Mouse (Mus musculus) c-Kit-positive CD71-positive TER-119-positive erythroid progenitor cells, embryonic 14.5 days (primary cell): ENCODE results near the gene Igfbp7.

Experiments used
- DNase-seq: peaks from one replicate; pipeline ENCODE4 v3.0.0-alpha.2; 2013; ENCODE audit warnings: low spot score

Gene Igfbp7

DNA sequence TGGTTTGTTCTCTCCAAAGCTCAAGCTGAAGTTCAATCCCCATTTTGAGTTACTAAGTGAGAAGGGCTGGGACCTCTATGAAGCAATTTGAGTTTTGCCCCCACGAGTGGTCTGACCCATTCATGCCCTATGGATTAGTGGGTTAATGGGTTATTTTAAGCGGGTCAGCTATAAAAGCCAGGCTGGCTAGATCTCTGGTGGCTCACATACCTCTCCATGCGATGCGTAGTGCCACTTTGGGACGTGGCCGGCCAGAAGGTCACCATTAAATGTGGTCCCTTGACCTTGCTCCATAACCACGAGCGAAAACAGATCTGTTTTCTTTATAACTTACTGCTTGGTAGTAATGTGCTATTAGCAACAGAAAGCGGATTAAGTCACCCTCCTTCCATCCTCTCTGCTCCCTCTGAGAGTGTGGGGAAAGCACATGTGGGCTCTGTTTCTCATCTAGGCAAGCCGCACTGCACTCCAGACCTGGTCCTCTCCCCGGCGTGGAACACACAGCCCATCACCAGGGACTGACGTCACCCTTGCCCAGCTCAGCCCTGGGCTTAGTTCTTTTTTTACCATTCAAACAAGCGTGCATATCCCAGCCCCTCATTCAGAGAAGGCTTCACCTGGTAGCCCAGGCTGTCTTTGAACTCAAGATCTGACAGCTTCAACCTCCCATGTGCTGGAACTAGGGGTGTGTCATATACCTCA lies 28.3 kb downstream of the Igfbp7 start:
- DNase-seq = no peak

DNA sequence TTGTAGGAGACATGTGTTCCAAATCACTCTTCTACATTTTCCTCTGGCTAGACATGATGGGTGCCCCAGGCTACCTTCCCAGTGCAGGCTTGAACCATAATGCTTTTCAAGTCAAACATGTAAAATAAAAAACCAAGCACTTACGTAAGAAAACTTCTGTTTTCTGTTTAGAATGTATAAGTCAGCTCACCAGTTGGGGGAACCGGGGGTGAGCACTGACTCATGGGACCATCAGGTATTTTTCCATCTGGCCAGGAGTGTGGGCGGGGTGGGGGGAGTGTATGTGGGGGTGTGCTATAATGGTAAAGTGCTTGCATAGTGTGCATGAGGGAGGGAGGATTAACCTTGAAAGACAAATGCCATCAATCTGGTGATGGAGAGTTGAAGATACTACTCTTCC lies 29.8 kb downstream of the Igfbp7 start:
- no peak for DNase-seq

DNA sequence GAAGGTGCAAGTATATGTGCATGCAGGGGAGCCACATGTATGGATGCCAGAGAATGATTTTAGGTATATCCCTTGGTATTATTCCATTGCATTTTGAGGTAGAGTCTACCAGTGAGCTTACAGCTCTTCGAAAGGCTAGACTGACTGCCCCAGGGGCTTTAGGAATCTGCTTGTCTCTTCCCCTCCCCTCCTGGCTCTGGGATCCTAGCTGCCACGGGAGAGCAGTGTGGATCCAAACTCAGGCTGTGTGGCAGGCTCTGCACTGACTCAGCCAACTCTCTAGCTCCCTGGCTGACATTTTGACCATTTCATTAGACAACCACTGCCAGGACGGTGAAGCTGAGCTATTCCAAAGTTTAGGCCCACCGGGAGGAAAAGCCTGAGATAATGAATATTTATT lies 32.3 kb downstream of the Igfbp7 start:
- no peak for DNase-seq

DNA sequence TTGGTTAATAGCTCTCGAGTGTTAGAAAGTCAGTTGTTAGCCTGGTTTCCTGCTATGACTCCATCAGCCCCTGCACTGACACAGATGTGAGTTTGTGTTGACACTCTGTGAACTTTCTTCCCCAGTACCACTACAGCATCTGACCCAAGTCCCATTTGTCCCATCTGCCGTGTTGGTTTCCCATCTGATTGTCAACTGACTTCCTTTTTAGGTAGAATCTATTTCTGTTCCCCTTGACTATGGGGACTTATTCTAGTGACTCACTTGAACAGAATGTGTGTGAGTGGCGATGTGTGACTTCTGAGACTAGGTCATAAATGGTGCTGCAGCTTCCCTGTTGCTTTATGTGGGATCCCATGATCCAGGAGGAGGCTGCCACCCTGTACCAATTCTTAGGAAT lies 32.9 kb downstream of the Igfbp7 start:
- no peak for DNase-seq

DNA sequence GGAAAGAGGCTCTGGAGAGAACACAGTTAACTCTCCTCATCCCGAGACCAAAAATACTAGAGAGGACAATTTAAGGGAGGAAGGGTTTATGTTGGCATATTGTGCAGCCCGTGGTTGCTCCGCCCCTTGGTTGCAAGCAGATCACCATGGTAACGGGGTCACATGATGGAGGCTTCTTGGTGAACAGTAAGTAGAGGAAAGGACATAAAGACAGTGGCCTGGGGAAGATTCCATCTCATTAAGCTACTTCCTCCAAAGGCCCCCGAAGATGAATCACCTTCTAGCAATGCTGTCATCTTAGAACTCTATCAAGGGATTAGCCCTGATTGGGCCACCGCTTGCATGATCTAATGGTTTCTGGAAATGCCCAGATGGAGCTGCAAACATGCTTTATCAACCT lies 35.1 kb downstream of the Igfbp7 start:
- DNase-seq = peak; percentile 18

DNA sequence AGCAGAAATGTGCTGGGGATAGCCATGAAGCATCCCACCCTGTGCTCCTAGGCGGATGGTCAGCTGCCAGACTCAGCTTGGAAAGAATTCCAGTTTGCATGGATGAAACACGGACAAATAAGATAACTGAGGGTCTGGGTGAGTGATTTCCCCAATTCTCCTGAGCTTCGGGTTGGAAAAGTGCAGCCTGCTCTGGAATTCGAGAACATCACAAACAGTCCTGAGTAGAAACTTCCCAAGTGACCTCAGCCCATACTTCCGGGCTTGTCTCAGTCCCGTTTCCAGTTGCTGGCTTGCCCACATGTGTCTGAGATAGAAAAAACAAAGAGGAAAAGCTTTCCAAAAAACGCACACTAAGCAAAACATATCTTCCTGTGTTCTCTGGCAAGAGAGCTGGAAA lies 35.6 kb downstream of the Igfbp7 start:
- no peak for DNase-seq

DNA sequence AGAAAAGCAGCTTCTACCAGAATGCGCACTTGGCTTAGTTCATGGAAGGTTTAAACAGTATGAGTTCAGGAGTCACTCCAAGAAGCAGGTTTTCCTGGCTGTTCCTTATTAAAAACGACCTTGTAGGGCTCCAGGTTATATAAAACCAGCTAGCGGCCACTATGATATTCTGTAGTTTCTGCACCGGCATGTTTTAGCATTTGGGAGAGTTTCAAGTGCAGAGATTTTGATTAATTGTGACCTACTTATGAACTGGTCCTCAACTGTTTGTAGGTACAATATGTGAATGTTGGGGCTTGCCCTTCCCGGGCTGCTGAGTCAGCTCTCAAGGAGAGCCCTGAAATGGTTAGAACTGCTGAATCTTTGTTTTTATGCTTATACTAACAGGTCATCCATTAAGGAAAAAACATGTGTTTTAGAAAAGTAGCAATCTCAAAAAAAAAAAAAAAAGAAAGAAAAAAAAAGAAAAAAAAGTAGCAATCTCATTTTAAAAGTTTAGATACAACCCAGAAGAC lies 37.4 kb downstream of the Igfbp7 start:
- no peak for DNase-seq

DNA sequence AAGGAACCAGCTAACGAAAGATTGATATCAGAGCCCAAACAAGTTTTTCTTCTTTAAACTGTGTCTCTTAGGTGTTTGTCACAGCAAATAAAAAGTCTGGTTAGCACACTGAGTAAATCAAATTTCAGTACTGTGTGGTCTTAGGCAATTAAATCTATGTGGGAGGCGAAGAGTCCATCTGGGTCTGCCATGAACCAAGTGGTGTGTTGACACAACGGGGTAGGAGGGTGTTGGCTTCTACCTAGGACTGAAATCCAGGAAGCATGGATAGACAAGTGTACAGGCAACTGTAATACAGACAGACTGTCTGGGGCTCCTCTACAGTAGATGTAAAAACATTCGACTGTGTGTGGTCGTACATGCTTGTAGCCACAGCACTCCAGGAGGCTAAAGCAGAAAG lies 38.4 kb downstream of the Igfbp7 start:
- DNase-seq = no peak

DNA sequence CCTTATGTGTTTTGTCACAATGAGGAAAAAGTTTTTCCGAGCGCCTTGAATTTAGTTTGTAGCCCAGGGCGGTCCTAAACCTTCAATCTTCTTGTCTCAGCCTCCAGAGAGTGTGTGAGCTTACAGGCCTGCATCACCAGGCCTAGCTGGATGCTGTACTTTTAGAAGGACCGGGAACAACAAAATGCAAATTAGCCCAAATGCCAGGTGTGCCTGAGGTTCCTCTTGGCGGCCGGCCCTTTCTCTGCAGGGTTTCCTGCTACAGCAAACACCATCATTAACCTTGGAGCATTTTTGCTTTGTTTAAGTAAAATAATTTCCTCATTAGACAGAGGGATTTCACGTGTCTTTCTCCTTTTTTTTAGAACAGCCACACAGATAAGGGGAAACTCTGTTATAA lies 39.6 kb downstream of the Igfbp7 start:
- no peak for DNase-seq

DNA sequence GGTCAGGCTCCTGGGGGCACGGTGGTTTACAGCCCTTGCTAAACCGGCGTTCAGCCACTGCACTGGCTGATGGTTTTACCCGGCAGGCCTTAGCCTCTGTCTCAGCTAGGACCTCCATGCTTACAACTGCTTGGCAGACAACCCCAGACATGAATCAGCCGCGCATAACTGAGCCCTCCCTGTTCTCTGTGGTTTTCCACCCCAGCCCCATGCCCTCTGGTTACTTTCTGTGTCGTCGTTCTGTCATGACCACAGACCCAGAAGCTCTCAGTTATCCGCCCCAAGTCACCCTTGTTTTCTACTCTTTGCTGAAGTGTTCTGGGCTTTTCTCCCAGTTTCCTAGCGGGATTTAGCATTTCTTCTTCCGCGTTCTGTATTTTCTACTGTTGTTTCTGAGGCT lies 40.2 kb downstream of the Igfbp7 start:
- no peak for DNase-seq

DNA sequence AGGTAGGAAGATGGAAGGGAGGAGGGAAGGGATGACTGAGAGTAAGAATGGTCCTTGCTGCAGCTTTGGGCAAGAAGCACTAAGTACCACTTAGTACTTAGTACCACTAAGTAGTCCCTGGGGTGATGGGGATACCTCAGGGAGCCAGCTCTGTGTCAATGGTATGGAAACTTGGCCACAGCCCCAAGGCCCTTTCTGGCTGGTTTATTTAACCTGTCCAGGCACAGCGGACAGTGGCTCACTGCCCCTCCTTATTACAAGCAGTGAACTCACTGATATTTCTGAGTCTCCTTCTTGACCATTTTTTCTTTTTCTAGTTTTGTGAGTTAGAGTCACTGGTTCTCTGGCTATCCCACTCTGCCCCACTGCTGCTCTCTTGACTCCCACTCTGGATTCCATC lies 40.7 kb downstream of the Igfbp7 start:
- DNase-seq = no peak

DNA sequence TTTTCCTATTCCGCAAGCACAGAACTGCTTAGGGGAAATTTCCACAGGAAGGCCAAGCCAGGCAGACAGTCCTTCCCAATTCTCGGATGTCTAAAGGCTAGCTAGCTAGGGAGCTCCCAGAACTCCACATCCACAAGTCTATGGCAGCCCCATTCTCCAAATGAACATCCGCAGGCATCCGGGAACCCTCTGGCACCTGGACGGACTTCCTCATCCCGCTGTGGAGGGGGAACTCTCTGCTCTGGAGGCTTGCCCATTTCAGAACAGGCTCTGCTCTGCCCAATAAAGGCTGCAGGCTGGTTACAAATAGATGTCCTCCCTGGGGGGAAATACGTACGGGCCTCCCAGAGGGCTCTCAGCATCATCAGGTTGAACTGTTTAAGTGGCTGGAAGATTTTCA lies 41.5 kb downstream of the Igfbp7 start:
- DNase-seq = no peak

DNA sequence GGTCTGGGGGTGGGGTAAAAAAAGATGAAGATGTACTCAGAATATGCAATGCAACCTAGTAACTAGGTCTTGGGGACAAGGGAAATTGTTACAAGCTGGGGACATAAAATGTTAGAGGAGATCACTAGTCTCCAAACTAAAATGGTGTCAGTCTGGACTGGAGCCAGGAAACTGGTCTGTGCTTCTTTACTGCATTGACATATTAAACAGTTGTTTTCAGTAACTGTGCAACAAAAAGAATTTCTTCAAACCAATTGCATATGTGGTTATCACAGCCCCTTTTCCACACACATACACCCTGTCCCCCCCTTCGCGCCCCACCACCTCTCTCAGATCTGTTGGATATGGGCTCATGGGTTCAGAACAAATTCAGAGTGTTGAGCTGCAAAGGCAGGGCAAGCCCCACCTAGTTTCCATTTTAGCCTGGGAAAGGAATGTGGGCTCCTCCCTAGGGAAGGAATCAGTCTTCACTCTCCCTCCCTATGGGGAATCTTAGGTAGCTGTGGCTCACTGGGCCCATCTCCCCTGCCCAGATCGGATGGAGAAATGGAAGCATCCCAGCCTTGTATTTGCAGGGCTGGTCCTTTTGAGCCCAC lies 43.3 kb downstream of the Igfbp7 start:
- DNase-seq = no peak

DNA sequence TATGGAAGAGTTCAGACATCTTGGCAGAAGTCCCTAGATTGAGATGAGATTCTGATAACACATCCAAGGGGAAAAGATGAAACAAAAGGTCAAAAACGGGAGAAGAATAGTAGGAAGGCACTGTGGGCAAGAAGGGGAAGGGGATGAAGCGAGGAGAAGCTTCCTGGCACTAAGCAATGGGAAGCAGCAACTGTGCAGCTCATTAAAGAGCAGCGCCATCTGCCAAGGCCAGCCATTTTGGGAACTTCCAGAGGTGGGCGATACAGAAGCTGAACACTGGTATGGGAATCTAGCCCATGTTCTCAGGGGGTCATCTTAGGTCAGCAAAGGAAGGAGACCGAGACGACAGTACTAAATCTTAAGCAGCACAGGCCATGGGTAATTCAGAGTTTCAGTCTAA lies 44.2 kb downstream of the Igfbp7 start:
- DNase-seq = no peak

DNA sequence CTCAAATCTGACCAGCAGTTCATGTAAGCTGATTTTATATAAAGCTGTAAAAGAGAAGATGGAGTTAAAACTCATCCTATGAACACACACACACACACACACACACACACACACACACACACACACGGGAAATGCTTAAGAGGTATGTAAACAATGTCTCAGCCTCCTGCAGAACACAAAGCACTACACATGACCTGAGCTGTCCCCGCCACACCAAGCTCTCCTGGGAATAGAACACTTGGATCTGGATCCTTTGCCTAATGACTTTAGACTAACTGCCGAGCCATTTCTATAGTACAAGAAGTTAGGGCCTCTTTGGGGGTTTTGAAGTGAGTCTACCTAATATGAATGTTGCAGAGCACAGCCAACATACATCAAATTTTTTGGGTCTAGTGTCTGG lies 45.7 kb downstream of the Igfbp7 start:
- DNase-seq = no peak

DNA sequence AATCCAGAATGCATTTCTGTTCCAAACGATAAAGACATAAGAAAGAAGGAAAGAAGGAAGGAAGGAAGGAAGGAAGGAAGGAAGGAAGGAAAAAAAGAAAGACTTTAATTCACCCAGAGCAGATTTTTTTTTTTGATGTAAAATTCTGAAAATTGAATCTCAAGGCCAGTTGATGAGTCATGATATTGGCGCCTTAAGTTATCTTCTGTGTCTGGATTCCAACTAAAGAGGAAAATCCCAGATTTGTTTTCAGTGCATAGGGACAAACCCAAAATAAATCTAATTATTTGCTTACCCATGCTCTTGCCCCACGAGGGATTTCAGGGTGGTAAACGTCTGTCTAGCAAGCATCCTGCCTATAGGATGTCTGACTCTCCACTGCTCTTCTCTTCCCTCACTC lies 46.8 kb downstream of the Igfbp7 start:
- DNase-seq = no peak

DNA sequence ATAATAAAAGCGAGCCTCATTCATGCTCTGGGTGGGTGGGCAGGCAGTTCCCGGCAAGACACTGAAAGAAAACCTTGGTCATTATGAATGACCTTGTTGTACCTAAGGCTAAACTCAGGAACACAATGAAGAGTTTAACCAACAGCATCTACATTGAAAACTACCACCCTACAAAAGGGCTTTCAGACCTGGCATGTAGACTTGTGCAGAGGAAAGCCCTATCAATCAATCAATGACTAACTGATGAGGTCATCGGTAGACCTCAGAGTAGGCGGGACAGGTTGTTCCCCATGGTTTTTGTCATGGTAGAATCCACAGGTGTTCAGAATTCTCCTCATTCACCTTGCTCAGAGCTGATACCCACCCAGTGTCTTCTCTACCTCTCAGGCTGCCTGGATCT lies 47.9 kb downstream of the Igfbp7 start:
- no peak for DNase-seq

DNA sequence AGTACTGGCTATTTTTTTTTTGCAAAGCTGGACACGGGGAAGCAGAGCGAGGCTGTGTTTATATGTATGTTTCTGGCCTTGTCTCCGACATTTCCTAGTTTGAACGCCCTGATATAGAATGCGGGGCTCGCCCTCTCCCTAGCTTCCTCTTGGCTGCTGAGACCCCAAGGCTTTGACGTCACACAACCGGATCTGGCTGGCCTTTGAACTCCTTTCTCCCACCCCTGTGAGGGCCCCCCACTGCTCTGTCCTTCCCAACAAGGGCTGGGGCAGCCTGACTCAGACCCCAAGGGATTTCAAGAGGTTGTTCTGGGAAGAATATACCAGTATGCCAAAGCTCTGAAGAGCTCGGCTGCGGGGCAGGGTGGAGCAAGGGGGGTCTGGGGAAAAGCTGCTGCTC lies 49.5 kb downstream of the Igfbp7 start:
- no peak for DNase-seq

DNA sequence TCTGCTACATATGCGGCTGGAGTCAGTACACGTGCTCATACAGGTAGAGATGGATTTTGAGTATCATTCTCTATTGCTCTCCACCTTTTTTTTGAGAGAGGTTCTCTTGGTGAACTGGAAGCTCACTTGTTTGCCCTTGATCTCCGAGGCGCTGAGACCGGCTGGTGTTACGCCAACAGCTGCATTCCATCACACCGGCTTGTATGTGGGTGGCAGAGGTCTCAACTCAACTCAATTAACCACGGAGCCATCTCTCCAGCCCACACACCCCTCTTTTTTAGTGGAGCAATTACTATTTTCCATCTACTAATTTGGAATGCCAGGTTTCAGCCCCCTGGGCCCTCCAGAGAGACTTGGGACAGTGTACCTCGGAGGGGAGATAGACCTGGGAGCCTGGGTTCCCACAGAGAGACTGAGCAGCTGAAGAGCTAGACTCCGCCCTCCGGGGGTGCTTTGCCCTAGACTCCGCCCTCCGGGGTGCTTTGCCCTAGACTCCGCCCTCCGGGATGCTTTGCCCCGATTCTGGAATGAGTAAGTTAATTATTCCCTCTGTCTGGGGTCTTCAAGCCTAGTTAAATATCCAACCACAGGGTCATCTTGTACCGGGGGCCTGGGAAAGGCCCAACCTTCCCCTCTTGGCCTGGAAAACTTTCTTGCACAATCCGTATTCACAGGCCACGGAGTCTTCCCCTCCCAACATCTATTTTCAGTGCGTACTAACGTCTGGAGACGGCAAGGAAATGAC lies 50.3 kb downstream of the Igfbp7 start:
- peak; percentile 32 for DNase-seq

DNA sequence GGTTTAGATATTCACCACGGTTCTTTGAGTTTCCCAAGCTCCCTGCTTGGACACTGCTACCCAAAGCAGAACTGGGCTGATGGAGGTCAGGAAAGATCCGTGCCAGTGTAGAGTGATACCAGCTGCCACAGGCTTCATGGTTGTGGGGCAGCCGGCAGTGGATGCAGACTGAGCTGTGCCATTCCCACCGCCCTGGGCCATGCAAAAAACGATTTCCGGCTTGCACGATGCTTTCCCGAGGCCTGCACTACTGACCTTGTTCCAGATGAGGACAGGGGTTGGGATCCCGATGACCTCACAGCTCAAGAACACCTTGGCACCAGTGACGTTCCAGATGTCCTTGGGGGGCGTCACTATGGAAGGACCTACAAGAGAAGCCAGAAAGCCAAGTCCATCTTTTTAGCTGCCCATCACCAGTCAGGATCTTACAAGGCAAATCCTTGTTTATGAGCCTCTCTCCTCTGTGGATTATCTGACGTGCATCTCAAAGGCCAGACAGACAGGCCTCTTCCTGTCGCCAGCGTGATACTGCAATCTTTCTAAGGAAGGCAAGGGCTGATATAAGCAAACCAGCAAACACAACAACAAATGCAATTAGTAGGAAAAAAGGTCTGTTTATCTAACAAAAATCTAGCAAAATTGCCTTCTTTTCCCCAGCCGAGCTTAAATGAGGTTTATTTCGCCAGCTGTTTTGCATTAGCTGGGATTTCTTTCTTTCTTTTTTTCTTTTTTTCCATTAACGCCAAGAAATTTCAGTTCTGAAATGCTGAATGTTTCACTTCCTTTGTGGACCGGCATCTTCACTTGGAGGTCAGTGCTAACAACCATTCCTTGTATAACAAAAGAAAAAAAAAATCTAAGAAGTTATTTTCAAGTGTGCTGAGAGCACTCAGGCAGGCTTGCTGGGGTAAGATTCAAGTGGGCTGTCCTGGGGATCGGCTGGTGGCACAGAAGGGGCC lies 52.3 kb downstream of the Igfbp7 start:
- no peak for DNase-seq

DNA sequence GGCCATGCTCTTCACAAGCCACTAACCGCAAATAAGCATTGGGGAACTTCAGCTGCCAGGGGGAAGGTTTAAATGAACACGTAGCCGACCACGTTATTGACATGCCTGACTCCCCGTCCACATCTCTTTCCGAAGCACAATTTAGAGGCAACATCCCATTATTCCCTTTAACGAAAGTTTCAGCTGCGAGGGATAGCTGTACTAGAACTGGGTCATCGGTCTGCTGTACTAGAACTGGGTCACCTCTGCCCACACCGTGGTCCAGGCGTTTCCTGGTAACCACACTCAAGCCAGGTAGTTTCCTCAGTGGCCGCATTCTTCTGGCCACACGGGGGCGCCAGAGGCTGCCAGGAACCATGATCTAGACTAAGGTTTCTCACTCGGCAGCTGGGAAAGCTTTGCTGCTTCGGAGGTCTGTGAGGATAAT lies 53.5 kb downstream of the Igfbp7 start:
- DNase-seq = peak; percentile 67

DNA sequence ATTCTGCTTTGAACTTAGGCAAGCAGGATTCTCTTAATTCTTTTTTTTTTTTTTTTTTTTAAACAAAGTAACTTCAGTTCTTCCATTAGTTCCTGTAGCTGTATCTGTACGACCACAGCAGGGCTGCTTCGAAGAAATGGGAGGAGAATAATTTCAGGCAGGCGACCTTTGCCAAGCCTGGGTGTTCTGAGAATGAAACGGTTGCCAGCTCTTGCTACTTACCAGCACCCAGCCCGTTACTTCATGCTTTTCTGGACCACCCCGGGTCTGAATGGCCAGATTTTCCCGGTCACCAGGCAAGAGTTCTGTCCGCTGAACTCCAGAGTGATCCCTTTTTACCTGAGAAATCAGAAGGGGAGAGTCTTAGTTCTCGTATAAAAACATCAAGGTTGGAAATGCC lies 56.1 kb downstream of the Igfbp7 start:
- no peak for DNase-seq
